Mouse (Mus musculus) CH12.LX (cell line): ENCODE measurements around the gene Pogz. TPM values are rescaled to one million over a fixed set of nuclear protein-coding genes. Genes with fewer than 3 reads are reported as not detected.

Source experiments
- DNase-seq: peaks from one replicate; pipeline ENCODE4 v3.0.0-alpha.2; 2013; ENCODE audit errors: extremely low read depth
- H3K27ac ChIP-seq: 2 replicates; pipeline ENCODE4 v1.5.1; 2012; ENCODE audit warnings: low read depth, mild to moderate bottlenecking, control low read depth, moderate library complexity; ENCODE audit not compliant: insufficient read depth
- H3K27me3 ChIP-seq: replicated peaks from 2 replicates; pipeline ENCODE3; 2012; ENCODE audit warnings: inconsistent platforms
- H3K36me3 ChIP-seq, 2 experiments: replicated peaks in 1 of 2; 2 replicates each; pipeline versions ENCODE3 to v1.6.1; 2012; ENCODE audit warnings: inconsistent platforms in 1 of 2, low read length in 1 of 2, mild to moderate bottlenecking in 1 of 2, mixed read lengths in 1 of 2, moderate library complexity in 1 of 2; ENCODE audit not compliant: control insufficient read depth in 1 of 2, insufficient read depth in 1 of 2
- H3K4me1 ChIP-seq, 2 experiments: 2 replicates each; pipeline ENCODE4 v1.6.1; 2012; ENCODE audit warnings: inconsistent platforms in 1 of 2, moderate library complexity in 1 of 2; ENCODE audit not compliant: insufficient read depth in 2 of 2, control insufficient read depth in 1 of 2
- H3K4me2 ChIP-seq: 2 replicates; pipeline ENCODE4 v1.6.1; 2012; ENCODE audit warnings: low read depth, mild to moderate bottlenecking, control low read depth; ENCODE audit not compliant: poor library complexity, insufficient read depth, severe bottlenecking
- H3K4me3 ChIP-seq, 3 experiments: fragments of 150-350 bp in 1 of 3; sonication (generic) in 1 of 3; replicated peaks in 1 of 3; 2 replicates each; pipeline versions ENCODE3 to v1.5.1; 2011 to 2012; ENCODE audit warnings: low read depth in 2 of 3, low read length in 2 of 3, mild to moderate bottlenecking in 2 of 3, moderate library complexity in 2 of 3, control low read depth in 1 of 3, improper control_type of control experiment in 1 of 3, inconsistent platforms in 1 of 3, mixed read lengths in 1 of 3; ENCODE audit not compliant: poor library complexity in 1 of 3
- H3K79me2 ChIP-seq: replicated peaks from 2 replicates; pipeline ENCODE4 v1.6.1; 2012; ENCODE audit warnings: mild to moderate bottlenecking, moderate library complexity; ENCODE audit not compliant: control insufficient read depth, poor library complexity, insufficient read depth, severe bottlenecking; ENCODE audit errors: extremely low read depth
- H3K9ac ChIP-seq: 2 replicates; pipeline ENCODE4 v1.6.1; 2012; ENCODE audit warnings: low read depth, mild to moderate bottlenecking, control low read depth, moderate library complexity; ENCODE audit not compliant: insufficient read depth
- H3K9me3 ChIP-seq: replicated peaks from 2 replicates; pipeline ENCODE3; 2012; ENCODE audit warnings: low read length, inconsistent platforms, mixed read lengths
- BHLHE40 ChIP-seq: IDR thresholded peaks from 2 replicates; pipeline ENCODE4 v1.6.1; 2011; ENCODE audit warnings: mild to moderate bottlenecking, low read depth, low read length, improper control_type of control experiment
- CHD1 ChIP-seq: IDR thresholded peaks from 2 replicates; pipeline ENCODE4 v1.6.1; 2012; ENCODE audit warnings: low read depth, low read length, improper control_type of control experiment, inconsistent platforms
- CHD2 ChIP-seq: IDR thresholded peaks from 2 replicates; pipeline ENCODE4 v1.6.1; 2011; ENCODE audit warnings: low read length, improper control_type of control experiment
- E2F4 ChIP-seq: IDR thresholded peaks from 2 replicates; pipeline ENCODE4 v1.6.1; 2011; ENCODE audit warnings: low read depth, low read length, improper control_type of control experiment; ENCODE audit not compliant: insufficient replicate concordance
- ELF1 ChIP-seq: IDR thresholded peaks from 2 replicates; pipeline ENCODE4 v1.6.1; 2014; ENCODE audit warnings: low read depth, mild to moderate bottlenecking, inconsistent platforms, low read length, improper control_type of control experiment
- HCFC1 ChIP-seq: IDR thresholded peaks from 2 replicates; pipeline ENCODE4 v1.6.1; 2012; ENCODE audit warnings: low read depth, mild to moderate bottlenecking, inconsistent platforms, low read length, improper control_type of control experiment
- IRF4 ChIP-seq: IDR thresholded peaks from 2 replicates; pipeline ENCODE4 v1.6.1; 2014; ENCODE audit warnings: low read depth, mild to moderate bottlenecking, inconsistent platforms, low read length, improper control_type of control experiment
- JUN ChIP-seq: IDR thresholded peaks from 2 replicates; pipeline ENCODE4 v1.6.1; 2011; ENCODE audit warnings: low read depth, mild to moderate bottlenecking, low read length, improper control_type of control experiment, moderate library complexity; ENCODE audit not compliant: insufficient read depth
- JUND ChIP-seq: conservative IDR thresholded peaks from 2 replicates; pipeline ENCODE4 v1.6.1; 2011; ENCODE audit warnings: low read depth, low read length, improper control_type of control experiment
- KAT2A ChIP-seq: IDR thresholded peaks from 2 replicates; pipeline ENCODE4 v1.6.1; 2012; ENCODE audit warnings: low read length, improper control_type of control experiment, inconsistent platforms; ENCODE audit not compliant: insufficient replicate concordance
- MAX ChIP-seq: IDR thresholded peaks from 2 replicates; pipeline ENCODE4 v1.6.1; 2011; ENCODE audit warnings: low read length, improper control_type of control experiment
- MAZ ChIP-seq: IDR thresholded peaks from 2 replicates; pipeline ENCODE4 v1.6.1; 2012; ENCODE audit warnings: low read depth, mild to moderate bottlenecking, inconsistent platforms, low read length, improper control_type of control experiment, moderate library complexity
- MEF2A ChIP-seq: IDR thresholded peaks from 2 replicates; pipeline ENCODE4 v1.6.1; 2014; ENCODE audit warnings: low read depth, mild to moderate bottlenecking, inconsistent platforms, low read length, improper control_type of control experiment, borderline replicate concordance
- MXI1 ChIP-seq: IDR thresholded peaks from 2 replicates; pipeline ENCODE4 v1.6.1; 2011; ENCODE audit warnings: mild to moderate bottlenecking, low read depth, low read length, improper control_type of control experiment
- NELFE ChIP-seq: IDR thresholded peaks from 2 replicates; pipeline ENCODE4 v1.6.1; 2011; ENCODE audit warnings: low read depth, low read length, improper control_type of control experiment
- POLR2A ChIP-seq: IDR thresholded peaks from 2 replicates; pipeline ENCODE4 v1.6.1; 2011; ENCODE audit warnings: low read depth, mild to moderate bottlenecking, improper control_type of control experiment, low read length
- SIN3A ChIP-seq: IDR thresholded peaks from 2 replicates; pipeline ENCODE4 v1.6.1; 2012; ENCODE audit warnings: low read length, improper control_type of control experiment, inconsistent platforms
- TBP ChIP-seq: conservative IDR thresholded peaks from 2 replicates; pipeline ENCODE4 v1.6.1; 2011; ENCODE audit warnings: low read depth, low read length, improper control_type of control experiment
- TCF12 ChIP-seq: IDR thresholded peaks from 2 replicates; pipeline ENCODE4 v1.6.1; 2014; ENCODE audit warnings: low read depth, mild to moderate bottlenecking, inconsistent platforms, low read length, improper control_type of control experiment
- ZKSCAN1 ChIP-seq: IDR thresholded peaks from 2 replicates; pipeline ENCODE4 v1.6.1; 2012; ENCODE audit warnings: low read depth, inconsistent platforms, low read length, improper control_type of control experiment, borderline replicate concordance
- dilution Hi-C: fragments of 300-500 bp; cut with MboI; formaldehyde crosslinking; loops from 2 replicates; pipeline ENCODE4 v1.14.3; 2020; ENCODE audit warnings: low sequenced_read_pairs; ENCODE audit not compliant: extremely low pct_unique_long_range_greater_than_20kb, extremely low pct_ligation_motif_present
- in situ Hi-C: fragments of 300-500 bp; cut with MboI; formaldehyde crosslinking; loops from 3 replicates; pipeline ENCODE4 v1.14.3; 2019; ENCODE audit warnings: low sequenced_read_pairs, low pct_ligation_motif_present, low pct_unique_long_range_greater_than_20kb, mixed read lengths
- polyA plus RNA-seq: library from polyadenylated mRNA; unstranded; fragments of >175 nt; gene quantifications from 2 replicates; pipeline ENCODE4 v1.2.1, GENCODE M21; 2012; ENCODE audit warnings: low read depth; ENCODE audit not compliant: insufficient read length
- total RNA-seq, 2 experiments: library from RNA; depleted of rRNA; stranded (reverse); fragments of 300-350 nt in 1 of 2; fragments of >200 nt in 1 of 2; gene quantifications; 2 replicates each; pipeline ENCODE4 v1.2.3; 2012 to 2014

Pogz gene
- total RNA-seq (2012; rRNA removed) (9.5 and 10.1 TPM in 2 replicates), total RNA-seq (2014; rRNA removed) (6.7 and 7.7 TPM in 2 replicates), polyA plus RNA-seq (23.4 and 23.6 TPM in 2 replicates)

GRCm38 (mm10) chr3:94837183-94837890, at the start of gene Pogz:
Gene Pogz, plus strand, starts transcription at chr3:94837567.
- H3K27ac ChIP-seq, result peak within 1 kb of the TSS; percentile 25; the same call in 1 of the 2 replicates
- peaks cover 10% of the 10 kb centered on the region for H3K27me3 ChIP-seq
- H3K36me3 ChIP-seq, result peaks cover 0 to 8% of the 10 kb centered on the region in 2 experiments
- TF ChIP-seq MAX, result no peak
- peak; percentile 51; the same call in 1 of the 2 replicates for TF ChIP-seq IRF4
- TF ChIP-seq HCFC1, result peak; percentile 87
- TF ChIP-seq NELFE, result peak; percentile 46; the same call in 1 of the 2 replicates
- no peak for TF ChIP-seq CHD1
- TF ChIP-seq BHLHE40, result peak; percentile 48
- TF ChIP-seq ZKSCAN1, result no peak
- TF ChIP-seq SIN3A, result peak; percentile 82
- peak; percentile 92 for TF ChIP-seq CHD2
- peak; percentile 97 for TF ChIP-seq MAZ
- TF ChIP-seq POLR2A, result peak; percentile 75
- TF ChIP-seq ELF1, result peak; percentile 86
- peak; percentile 83 for TF ChIP-seq TBP
- TF ChIP-seq TCF12, result peak; percentile 63; the same call in 1 of the 2 replicates
- peak; percentile 96 for TF ChIP-seq KAT2A
- peak; percentile 58; the same call in 1 of the 2 replicates for TF ChIP-seq MEF2A
- peaks cover 41% of the 10 kb centered on the region for H3K79me2 ChIP-seq
- dilution Hi-C loops, result no loop called here
- peaks cover 6% of the 10 kb centered on the region for H3K9me3 ChIP-seq
- peaks cover 0 to 22% of the 10 kb centered on the region in 2 experiments; a peak in 3 of 4 replicates for H3K4me1 ChIP-seq
- peak within 1 kb of the TSS; percentile 97 for H3K9ac ChIP-seq
- in situ Hi-C loops, result no loop called here
- peak within 1 kb of the TSS; percentile 70 to 90 (median 83) for H3K4me3 ChIP-seq
- peak within 1 kb of the TSS; percentile 94 for H3K4me2 ChIP-seq
- peak; percentile 97 for DNase-seq

GRCm38 (mm10) chr3:94789071-94789470, 48.3 kb upstream of the Pogz start:
- TF ChIP-seq POLR2A (no peak), MXI1 (no peak), CHD2 (no peak), BHLHE40 (no peak), NELFE (no peak), KAT2A (no peak), MAX (no peak), JUN (no peak), E2F4 (no peak), JUND (no peak)
- TF ChIP-seq, all 38 proteins: peak for 0
- peaks cover 66% of the 10 kb centered on the region for H3K27me3 ChIP-seq
- DNase-seq, result no peak
- in situ Hi-C loops (no loop called here), dilution Hi-C loops (no loop called here)
- peaks cover 9% of the 10 kb centered on the region for H3K9me3 ChIP-seq
- peaks cover 4 to 9% of the 10 kb centered on the region in 2 experiments; a peak in 3 of 4 replicates for H3K4me1 ChIP-seq
- no peaks in the 10 kb centered on the region for H3K36me3 ChIP-seq
- H3K79me2 ChIP-seq, result no peaks in the 10 kb centered on the region
- H3K27ac ChIP-seq, result no peak overlapping the region
- no peak overlapping the region for H3K9ac ChIP-seq
- H3K4me3 ChIP-seq, result no peak overlapping the region
- H3K4me2 ChIP-seq, result no peak overlapping the region
